Mouse (Mus musculus): ENCODE results near the gene Ctrl. TPM values are rescaled to one million over a fixed set of nuclear protein-coding genes. Genes with fewer than 3 reads are reported as not detected.

The Ctrl gene
- total RNA-seq, 1 experiment from 2014 or later, result 0.59 TPM

Small RNAs within 50 kb of the gene (microRNA-seq; reads per million reads assigned to microRNA genes)
- 0 reads per million in 2 experiments for gene Mir7074

Other genes with a start within 250 kb of the Ctrl start
- gene Carmil2, start 247.6 kb downstream of the Ctrl start, total RNA-seq (2021), result 3.1 and 8.1 TPM in 2 replicates
- 23.3 and 23.8 TPM in 2 replicates for gene Acd, start 232.8 kb downstream of the Ctrl start, total RNA-seq (2021)
- gene Pard6a, start 232.7 kb downstream of the Ctrl start, total RNA-seq (2021), result 10.6 and 11.0 TPM in 2 replicates
- not detected in 2 replicates for gene 4933405L10Rik, start 226.2 kb downstream of the Ctrl start, total RNA-seq (2021)
- gene Enkd1, start 225.7 kb downstream of the Ctrl start, total RNA-seq (2021), result 5.4 and 6.0 TPM in 2 replicates
- 7.8 and 11.3 TPM in 2 replicates for gene Gfod2, start 175.2 kb downstream of the Ctrl start, total RNA-seq (2021)
- 27.3 and 29.8 TPM in 2 replicates for gene Ranbp10, start 106.5 kb downstream of the Ctrl start, total RNA-seq (2021)
- gene Tsnaxip1, start 106.1 kb downstream of the Ctrl start, total RNA-seq (2021), result not detected in 2 replicates
- gene Cenpt, start 80.6 kb downstream of the Ctrl start, total RNA-seq (2021), result 8.5 and 11.2 TPM in 2 replicates
- 30.9 and 31.0 TPM in 2 replicates for gene Thap11, start 78.7 kb downstream of the Ctrl start, total RNA-seq (2021)
- gene Nutf2, start 73.3 kb downstream of the Ctrl start, total RNA-seq (2021), result 22.3 and 41.4 TPM in 2 replicates
- gene Edc4, start 53.0 kb downstream of the Ctrl start, total RNA-seq (2021), result 30.1 and 33.5 TPM in 2 replicates
- gene Nrn1l, start 40.3 kb downstream of the Ctrl start, total RNA-seq (2021), result 1.0 TPM in 1 of 2 replicates, not detected in the other
- gene Pskh1, start 33.4 kb downstream of the Ctrl start, total RNA-seq (2021), result 31.0 and 32.2 TPM in 2 replicates
- 49.2 and 65.5 TPM in 2 replicates for gene Psmb10, start 4.6 kb upstream of the Ctrl start, total RNA-seq (2021)
- gene Lcat, start 9.5 kb upstream of the Ctrl start, total RNA-seq (2021), result 5.3 and 54.9 TPM in 2 replicates
- 36.9 and 42.5 TPM in 2 replicates for gene Slc12a4, start 32.2 kb upstream of the Ctrl start, total RNA-seq (2021)
- not detected in 2 replicates for gene Dpep3, start 45.6 kb upstream of the Ctrl start, total RNA-seq (2021)
- gene Dus2, start 57.5 kb upstream of the Ctrl start, total RNA-seq (2021), result 14.9 and 15.5 TPM in 2 replicates
- gene Dpep2nb, start 72.1 kb upstream of the Ctrl start, total RNA-seq (2021), result not detected in 2 replicates
- gene Ddx28, start 78.0 kb upstream of the Ctrl start, total RNA-seq (2021), result 14.2 and 14.5 TPM in 2 replicates
- gene Nfatc3, start 125.0 kb upstream of the Ctrl start, total RNA-seq (2021), result 47.3 and 47.6 TPM in 2 replicates
- gene Esrp2, start 203.1 kb upstream of the Ctrl start, total RNA-seq (2021), result 5.3 and 8.8 TPM in 2 replicates
- 13.5 and 18.6 TPM in 2 replicates for gene Pla2g15, start 216.5 kb upstream of the Ctrl start, total RNA-seq (2021)
- 30.3 and 38.3 TPM in 2 replicates for gene Slc7a6, start 235.0 kb upstream of the Ctrl start, total RNA-seq (2021)